Mouse (Mus musculus) CH12.LX (cell line): ENCODE results near the gene Nudt6. TPM values are rescaled to one million over a fixed set of nuclear protein-coding genes. Genes with fewer than 3 reads are reported as not detected.

ENCODE experiments used
- DNase-seq: peaks from one replicate; pipeline ENCODE4 v3.0.0-alpha.2; 2013; ENCODE audit errors: extremely low read depth
- H3K27ac ChIP-seq: 2 replicates; pipeline ENCODE4 v1.5.1; 2012; ENCODE audit warnings: low read depth, mild to moderate bottlenecking, control low read depth, moderate library complexity; ENCODE audit not compliant: insufficient read depth
- H3K27me3 ChIP-seq: replicated peaks from 2 replicates; pipeline ENCODE3; 2012; ENCODE audit warnings: inconsistent platforms
- H3K36me3 ChIP-seq, 2 experiments: replicated peaks in 1 of 2; 2 replicates each; pipeline versions ENCODE3 to v1.6.1; 2012; ENCODE audit warnings: inconsistent platforms in 1 of 2, low read length in 1 of 2, mild to moderate bottlenecking in 1 of 2, mixed read lengths in 1 of 2, moderate library complexity in 1 of 2; ENCODE audit not compliant: control insufficient read depth in 1 of 2, insufficient read depth in 1 of 2
- H3K4me1 ChIP-seq, 2 experiments: 2 replicates each; pipeline ENCODE4 v1.6.1; 2012; ENCODE audit warnings: inconsistent platforms in 1 of 2, moderate library complexity in 1 of 2; ENCODE audit not compliant: insufficient read depth in 2 of 2, control insufficient read depth in 1 of 2
- H3K4me2 ChIP-seq: 2 replicates; pipeline ENCODE4 v1.6.1; 2012; ENCODE audit warnings: low read depth, mild to moderate bottlenecking, control low read depth; ENCODE audit not compliant: poor library complexity, insufficient read depth, severe bottlenecking
- H3K4me3 ChIP-seq, 3 experiments: fragments of 150-350 bp in 1 of 3; sonication (generic) in 1 of 3; replicated peaks in 1 of 3; 2 replicates each; pipeline versions ENCODE3 to v1.5.1; 2011 to 2012; ENCODE audit warnings: low read depth in 2 of 3, low read length in 2 of 3, mild to moderate bottlenecking in 2 of 3, moderate library complexity in 2 of 3, control low read depth in 1 of 3, improper control_type of control experiment in 1 of 3, inconsistent platforms in 1 of 3, mixed read lengths in 1 of 3; ENCODE audit not compliant: poor library complexity in 1 of 3
- H3K79me2 ChIP-seq: replicated peaks from 2 replicates; pipeline ENCODE4 v1.6.1; 2012; ENCODE audit warnings: mild to moderate bottlenecking, moderate library complexity; ENCODE audit not compliant: control insufficient read depth, poor library complexity, insufficient read depth, severe bottlenecking; ENCODE audit errors: extremely low read depth
- H3K9ac ChIP-seq: 2 replicates; pipeline ENCODE4 v1.6.1; 2012; ENCODE audit warnings: low read depth, mild to moderate bottlenecking, control low read depth, moderate library complexity; ENCODE audit not compliant: insufficient read depth
- H3K9me3 ChIP-seq: replicated peaks from 2 replicates; pipeline ENCODE3; 2012; ENCODE audit warnings: low read length, inconsistent platforms, mixed read lengths
- E2F4 ChIP-seq: IDR thresholded peaks from 2 replicates; pipeline ENCODE4 v1.6.1; 2011; ENCODE audit warnings: low read depth, low read length, improper control_type of control experiment; ENCODE audit not compliant: insufficient replicate concordance
- EP300 ChIP-seq: IDR thresholded peaks from 2 replicates; pipeline ENCODE4 v1.6.1; 2011; ENCODE audit warnings: low read length, improper control_type of control experiment
- IRF4 ChIP-seq: IDR thresholded peaks from 2 replicates; pipeline ENCODE4 v1.6.1; 2014; ENCODE audit warnings: low read depth, mild to moderate bottlenecking, inconsistent platforms, low read length, improper control_type of control experiment
- JUN ChIP-seq: IDR thresholded peaks from 2 replicates; pipeline ENCODE4 v1.6.1; 2011; ENCODE audit warnings: low read depth, mild to moderate bottlenecking, low read length, improper control_type of control experiment, moderate library complexity; ENCODE audit not compliant: insufficient read depth
- JUND ChIP-seq: conservative IDR thresholded peaks from 2 replicates; pipeline ENCODE4 v1.6.1; 2011; ENCODE audit warnings: low read depth, low read length, improper control_type of control experiment
- KAT2A ChIP-seq: IDR thresholded peaks from 2 replicates; pipeline ENCODE4 v1.6.1; 2012; ENCODE audit warnings: low read length, improper control_type of control experiment, inconsistent platforms; ENCODE audit not compliant: insufficient replicate concordance
- MAZ ChIP-seq: IDR thresholded peaks from 2 replicates; pipeline ENCODE4 v1.6.1; 2012; ENCODE audit warnings: low read depth, mild to moderate bottlenecking, inconsistent platforms, low read length, improper control_type of control experiment, moderate library complexity
- MXI1 ChIP-seq: IDR thresholded peaks from 2 replicates; pipeline ENCODE4 v1.6.1; 2011; ENCODE audit warnings: mild to moderate bottlenecking, low read depth, low read length, improper control_type of control experiment
- NRF1 ChIP-seq: IDR thresholded peaks from 2 replicates; pipeline ENCODE4 v1.6.1; 2014; ENCODE audit warnings: low read depth, mild to moderate bottlenecking, inconsistent platforms, low read length, improper control_type of control experiment, moderate library complexity
- PAX5 ChIP-seq: IDR thresholded peaks from 2 replicates; pipeline ENCODE4 v1.6.1; 2012; ENCODE audit warnings: low read length, inconsistent platforms, mixed read lengths
- POLR2A ChIP-seq: IDR thresholded peaks from 2 replicates; pipeline ENCODE4 v1.6.1; 2011; ENCODE audit warnings: low read depth, mild to moderate bottlenecking, improper control_type of control experiment, low read length
- SMC3 ChIP-seq: IDR thresholded peaks from 2 replicates; pipeline ENCODE4 v1.6.1; 2011; ENCODE audit warnings: low read depth, low read length, improper control_type of control experiment
- UBTF ChIP-seq: IDR thresholded peaks from 2 replicates; pipeline ENCODE4 v1.6.1; 2012; ENCODE audit warnings: low read depth, mild to moderate bottlenecking, inconsistent platforms, low read length, improper control_type of control experiment, moderate library complexity
- USF1 ChIP-seq: IDR thresholded peaks from 2 replicates; pipeline ENCODE4 v1.6.1; 2014; ENCODE audit warnings: low read depth, mild to moderate bottlenecking, inconsistent platforms, low read length, improper control_type of control experiment
- dilution Hi-C: fragments of 300-500 bp; cut with MboI; formaldehyde crosslinking; loops from 2 replicates; pipeline ENCODE4 v1.14.3; 2020; ENCODE audit warnings: low sequenced_read_pairs; ENCODE audit not compliant: extremely low pct_unique_long_range_greater_than_20kb, extremely low pct_ligation_motif_present
- in situ Hi-C: fragments of 300-500 bp; cut with MboI; formaldehyde crosslinking; loops from 3 replicates; pipeline ENCODE4 v1.14.3; 2019; ENCODE audit warnings: low sequenced_read_pairs, low pct_ligation_motif_present, low pct_unique_long_range_greater_than_20kb, mixed read lengths
- polyA plus RNA-seq: library from polyadenylated mRNA; unstranded; fragments of >175 nt; gene quantifications from 2 replicates; pipeline ENCODE4 v1.2.1, GENCODE M21; 2012; ENCODE audit warnings: low read depth; ENCODE audit not compliant: insufficient read length
- total RNA-seq, 2 experiments: library from RNA; depleted of rRNA; stranded (reverse); fragments of 300-350 nt in 1 of 2; fragments of >200 nt in 1 of 2; gene quantifications; 2 replicates each; pipeline ENCODE4 v1.2.3; 2012 to 2014

Nudt6 gene
- total and polyA plus RNA-seq, 3 experiments = 6.0 to 9.6 (median 9.4) TPM

DNA sequence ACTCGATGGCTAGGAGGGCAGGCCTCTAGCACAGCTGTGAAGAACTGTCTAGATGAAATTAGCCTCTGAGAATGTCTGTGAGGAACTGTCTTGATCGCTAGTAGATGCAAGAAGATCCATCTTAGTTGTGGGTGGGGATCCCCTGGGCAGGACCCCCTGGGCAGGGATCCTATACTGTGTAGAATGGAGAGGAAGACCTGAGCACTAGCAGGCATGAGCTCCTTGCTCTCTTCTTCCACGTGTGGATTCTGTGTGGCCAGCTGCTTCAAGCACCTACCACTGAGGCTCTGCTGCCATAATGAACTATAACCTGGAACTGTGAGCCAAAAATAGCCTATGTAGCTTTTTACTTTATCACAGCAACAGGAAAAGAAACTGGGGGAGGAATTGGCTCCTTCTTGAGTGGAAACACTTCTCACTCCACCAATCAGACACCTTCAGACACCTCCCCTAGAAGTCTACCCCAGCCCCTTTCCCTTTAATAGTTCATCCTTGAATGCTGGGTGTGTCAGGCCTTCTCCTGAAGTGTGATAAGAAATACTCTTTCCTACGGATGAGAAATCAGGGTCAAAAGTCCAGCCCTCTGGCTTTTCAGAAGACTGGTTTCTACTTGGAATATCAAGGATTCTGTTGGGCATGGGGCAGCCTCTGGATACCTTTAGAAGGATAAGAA lies 53.5 kb downstream of the Nudt6 start:
- no peaks in the 10 kb centered on the region for H3K27me3 ChIP-seq
- no peaks in the 10 kb centered on the region for H3K9me3 ChIP-seq
- no peak overlapping the region for H3K9ac ChIP-seq
- H3K27ac ChIP-seq = no peak overlapping the region
- H3K4me1 ChIP-seq = peaks cover 9 to 26% of the 10 kb centered on the region in 2 experiments
- H3K4me2 ChIP-seq = no peak overlapping the region
- in situ Hi-C loops = no loop called here
- no peak overlapping the region for H3K4me3 ChIP-seq
- H3K36me3 ChIP-seq = no peaks in the 10 kb centered on the region
- no peak for TF ChIP-seq JUND
- TF ChIP-seq PAX5 = no peak
- TF ChIP-seq MAZ = no peak
- TF ChIP-seq POLR2A = no peak
- TF ChIP-seq JUN = no peak
- no peak for TF ChIP-seq SMC3
- TF ChIP-seq E2F4 = no peak
- no peak for TF ChIP-seq UBTF
- no peak for TF ChIP-seq KAT2A
- no peak for TF ChIP-seq IRF4
- H3K79me2 ChIP-seq = no peaks in the 10 kb centered on the region
- DNase-seq = no peak
- dilution Hi-C loops = no loop called here

DNA sequence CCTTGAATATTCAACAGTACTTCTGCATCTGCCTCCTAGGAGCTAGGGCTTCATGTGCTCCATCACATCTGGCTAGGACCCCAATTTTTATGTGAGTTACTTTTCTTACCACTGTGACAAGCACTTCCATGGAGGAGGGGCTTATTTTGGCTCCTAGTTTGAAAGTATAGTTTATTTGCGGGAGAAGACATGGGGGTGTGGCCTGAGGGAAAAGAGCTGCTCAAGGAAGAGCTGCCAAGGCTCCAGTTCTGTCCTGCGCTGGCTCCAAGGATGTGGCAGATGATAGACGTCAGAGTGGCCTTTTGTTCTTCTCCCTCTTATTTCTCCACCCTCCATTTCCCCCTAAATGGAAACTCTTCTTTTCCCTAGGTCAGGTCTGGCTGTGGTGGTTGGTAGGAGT lies 54.0 kb downstream of the Nudt6 start:
- H3K4me1 ChIP-seq = peaks cover 9 to 24% of the 10 kb centered on the region in 2 experiments
- no peaks in the 10 kb centered on the region for H3K9me3 ChIP-seq
- no peaks in the 10 kb centered on the region for H3K27me3 ChIP-seq
- H3K79me2 ChIP-seq = no peaks in the 10 kb centered on the region
- TF ChIP-seq EP300 (no peak), JUN (no peak), POLR2A (no peak), MXI1 (no peak), NRF1 (no peak), PAX5 (no peak), USF1 (no peak), KAT2A (no peak)
- no peak for DNase-seq
- H3K4me3 ChIP-seq = no peak overlapping the region
- H3K36me3 ChIP-seq = no peaks in the 10 kb centered on the region
- no peak overlapping the region for H3K4me2 ChIP-seq
- dilution Hi-C loops = no loop called here
- H3K27ac ChIP-seq = no peak overlapping the region
- in situ Hi-C loops = no loop called here
- no peak overlapping the region for H3K9ac ChIP-seq
